Mouse (Mus musculus) G1E (cell line): Measurements from ENCODE around the gene Tagln.

Source experiments
- CTCF ChIP-seq: IDR thresholded peaks from 2 replicates; pipeline ENCODE4 v1.5.1; 2012; ENCODE audit warnings: low read depth, low read length, inconsistent platforms, mixed read lengths
- POLR2AphosphoS5 ChIP-seq: IDR thresholded peaks from 2 replicates; pipeline ENCODE4 v1.6.1; 2012; ENCODE audit warnings: low read depth, low read length, inconsistent platforms; ENCODE audit not compliant: insufficient replicate concordance

DNA sequence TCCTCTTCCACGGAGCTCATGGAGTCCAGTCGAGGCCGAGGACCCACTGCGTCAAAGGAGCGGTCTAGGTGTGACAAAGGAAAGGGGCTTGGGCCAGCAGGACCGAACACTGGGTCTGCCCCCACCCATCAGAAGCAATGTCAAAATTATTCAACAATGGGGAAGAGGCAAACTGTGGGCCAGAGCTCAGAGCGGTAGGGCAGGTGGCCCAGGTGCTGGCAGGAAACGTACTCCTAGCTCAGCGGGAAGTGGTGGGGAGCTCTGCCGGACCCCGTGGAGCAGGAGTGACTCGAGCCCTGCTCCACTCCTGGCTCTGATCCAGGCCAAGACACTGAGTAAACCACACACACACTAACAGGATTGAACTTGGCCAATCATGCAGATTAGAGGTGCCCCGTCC is 9.9 kb upstream of the Tagln start:
- TF ChIP-seq POLR2AphosphoS5 (no peak), CTCF (no peak)
